Mouse (Mus musculus) right cerebral cortex, postnatal 14 days (tissue): ENCODE data around the gene Paf1.
A peak's percentile ranks its signal among the peaks of the same experiment; 100 is the strongest.
"Not testable (repeated sequence)": the region's sequence is repeated elsewhere in the genome, so short reads cannot be mapped to it uniquely, and the experiment has no call there.

Experiments used
- DNase-seq: peaks from one replicate; pipeline ENCODE4 v3.0.0; 2022

The Paf1 gene

DNA sequence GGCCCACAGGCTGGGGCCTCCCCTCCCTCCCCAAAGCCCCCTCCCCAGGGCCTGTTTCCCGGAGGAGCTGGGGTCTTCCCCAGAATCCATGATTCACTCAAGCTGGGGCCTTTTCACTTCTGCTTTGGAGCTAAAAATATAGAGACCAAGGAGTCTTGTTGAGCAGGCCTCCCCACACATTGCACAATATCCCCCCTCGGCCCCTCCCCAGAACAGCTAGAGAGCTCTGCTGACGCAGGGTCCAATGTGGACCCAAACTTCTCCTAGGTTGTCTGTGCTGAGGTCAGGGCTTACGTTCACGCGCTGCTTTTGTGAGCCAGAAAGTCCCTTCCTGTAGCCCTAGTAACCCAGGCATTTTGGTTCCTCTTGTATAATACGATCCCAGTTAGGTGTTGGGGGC is 6.7 kb upstream of the Paf1 start:
- no peak for DNase-seq

- DNase-seq = peak; percentile 90
These were observed 6.3 kb upstream of the Paf1 start for GRCm38 (mm10) chr7:28386462-28386861.

GRCm38 (mm10) chr7:28386877-28387276 is 5.9 kb upstream of the Paf1 start:
- DNase-seq = not testable (repeated sequence)

- not testable (repeated sequence) for DNase-seq
These were observed 5.4 kb upstream of the Paf1 start for GRCm38 (mm10) chr7:28387384-28387783.

DNA sequence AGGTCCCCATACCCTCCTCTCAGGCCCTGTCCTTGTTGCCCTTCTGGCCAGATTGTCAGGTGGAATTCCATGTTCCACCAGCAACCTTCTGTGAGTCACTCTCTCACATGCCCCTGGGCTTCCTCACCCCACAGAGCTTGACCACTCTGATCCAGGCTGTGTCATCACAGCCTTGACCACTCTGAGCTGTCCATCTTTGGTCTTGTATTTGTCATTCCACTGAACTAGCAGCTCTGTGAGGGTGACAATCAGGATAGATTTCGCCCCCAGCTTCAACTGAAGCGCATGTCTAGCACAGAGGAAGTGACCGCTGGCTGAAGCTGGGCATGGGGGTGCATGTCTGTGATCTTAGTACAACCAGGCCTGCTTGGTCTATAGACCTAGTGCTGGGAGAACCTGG is 2.4 kb upstream of the Paf1 start:
- DNase-seq = no peak

- DNase-seq = no peak
These were observed 661 bp downstream of the Paf1 start for GRCm38 (mm10) chr7:28393272-28393951.

DNA sequence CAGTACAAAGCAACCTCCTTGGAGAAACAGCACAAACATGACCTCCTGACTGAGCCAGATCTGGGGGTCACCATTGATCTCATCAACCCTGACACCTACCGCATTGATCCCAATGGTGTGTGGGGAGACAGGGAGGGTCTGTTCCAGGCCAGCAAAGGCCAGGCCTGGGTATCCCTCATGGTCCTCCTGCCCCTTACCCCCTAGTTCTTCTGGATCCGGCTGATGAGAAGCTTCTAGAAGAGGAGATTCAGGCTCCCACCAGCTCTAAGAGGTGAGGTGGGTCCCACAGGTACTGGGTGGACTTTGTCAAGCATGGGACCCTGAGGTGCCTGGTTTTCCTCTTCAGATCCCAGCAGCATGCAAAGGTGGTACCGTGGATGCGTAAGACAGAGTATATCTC is 2.7 kb downstream of the Paf1 start:
- no peak for DNase-seq

DNA sequence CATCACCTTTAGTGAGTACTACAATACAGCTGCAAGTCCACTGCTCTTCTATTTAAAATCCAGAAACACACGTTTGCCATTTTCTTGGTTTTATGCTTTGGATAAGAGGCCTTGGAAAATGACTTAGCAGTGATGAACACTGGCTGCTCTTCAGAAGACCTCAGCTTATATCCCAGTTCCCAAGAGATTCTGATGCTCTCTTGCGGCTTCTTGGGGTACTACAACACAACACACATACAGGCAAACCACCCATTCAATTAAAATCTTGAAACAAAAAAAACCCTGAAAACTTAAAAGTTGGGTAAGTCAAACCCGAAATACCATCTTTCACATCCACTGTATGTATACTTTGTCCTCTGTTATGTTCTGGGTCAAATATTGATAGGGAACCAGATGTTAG is 5.2 kb downstream of the Paf1 start:
- DNase-seq = no peak

DNA sequence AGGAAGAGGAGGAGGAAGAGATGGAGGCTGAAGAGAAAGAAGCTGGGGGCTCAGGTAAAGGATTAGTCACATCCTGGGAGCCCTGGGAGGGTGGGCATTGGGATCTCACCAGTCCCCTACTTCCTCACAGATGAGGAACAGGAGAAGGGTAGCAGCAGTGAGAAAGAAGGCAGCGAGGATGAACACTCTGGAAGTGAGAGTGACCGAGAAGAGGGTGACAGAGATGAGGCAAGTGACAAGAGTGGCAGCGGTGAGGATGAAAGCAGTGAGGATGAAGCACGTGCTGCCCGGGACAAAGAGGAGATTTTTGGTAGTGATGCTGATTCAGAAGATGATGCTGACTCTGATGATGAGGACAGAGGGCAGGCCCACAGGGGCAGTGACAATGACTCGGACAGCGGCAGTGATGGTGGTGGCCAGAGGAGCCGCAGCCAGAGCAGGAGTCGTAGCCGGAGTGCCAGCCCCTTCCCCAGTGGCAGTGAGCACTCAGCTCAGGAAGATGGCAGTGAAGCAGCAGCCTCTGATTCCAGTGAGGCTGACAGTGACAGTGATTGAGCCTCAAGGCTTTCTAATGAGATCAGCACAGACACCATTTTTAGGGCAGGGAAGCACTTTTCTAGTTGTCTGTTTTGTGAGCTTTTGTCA is 6.1 kb downstream of the Paf1 start:
- DNase-seq = no peak

DNA sequence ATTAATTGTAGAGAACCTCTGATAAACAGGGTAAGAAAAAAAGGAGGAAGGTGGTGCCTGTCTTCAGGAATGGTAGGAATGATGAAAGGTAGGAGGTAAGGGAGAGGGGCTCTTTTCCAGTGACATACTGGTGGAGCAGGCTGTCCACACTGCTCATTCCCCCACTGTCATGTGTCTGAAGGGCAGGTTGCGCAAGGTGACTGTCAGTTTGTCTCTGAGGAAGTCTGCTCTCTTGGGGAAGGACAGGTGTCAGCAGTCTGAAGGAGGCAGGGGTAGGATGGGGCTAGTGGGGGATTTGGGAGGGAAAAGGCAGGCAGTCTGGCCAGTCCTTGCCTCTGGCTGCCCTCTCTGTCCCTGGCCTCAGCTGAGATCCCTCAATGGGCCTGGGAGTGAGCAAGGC is 8.3 kb downstream of the Paf1 start:
- DNase-seq = no peak

- DNase-seq = no peak
These were observed 9.2 kb downstream of the Paf1 start for GRCm38 (mm10) chr7:28401942-28402341.

- no peak for DNase-seq
These were observed 18.2 kb downstream of the Paf1 start for GRCm38 (mm10) chr7:28410841-28411475.

- DNase-seq = no peak
These were observed 20.1 kb downstream of the Paf1 start for GRCm38 (mm10) chr7:28412826-28413225.

DNA sequence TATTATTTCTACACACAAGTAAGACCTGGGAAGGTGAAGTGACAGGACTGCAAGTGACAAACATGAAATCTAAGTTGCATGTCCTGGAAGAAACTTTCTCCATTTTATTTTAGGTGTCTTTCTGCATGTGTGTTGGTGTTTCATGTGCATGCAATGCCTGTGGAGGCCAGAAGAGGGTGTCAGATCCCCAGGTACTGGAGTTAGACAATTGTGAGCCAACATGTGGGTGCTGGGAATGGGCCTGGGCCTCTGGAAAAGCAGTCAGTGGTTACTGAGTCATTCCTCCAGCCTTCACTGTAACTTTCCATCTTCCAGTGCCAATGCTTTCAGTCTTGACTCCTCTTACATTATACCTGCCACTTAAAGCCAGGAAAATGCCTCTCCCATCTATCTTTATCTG is 24.6 kb downstream of the Paf1 start:
- DNase-seq = no peak

DNA sequence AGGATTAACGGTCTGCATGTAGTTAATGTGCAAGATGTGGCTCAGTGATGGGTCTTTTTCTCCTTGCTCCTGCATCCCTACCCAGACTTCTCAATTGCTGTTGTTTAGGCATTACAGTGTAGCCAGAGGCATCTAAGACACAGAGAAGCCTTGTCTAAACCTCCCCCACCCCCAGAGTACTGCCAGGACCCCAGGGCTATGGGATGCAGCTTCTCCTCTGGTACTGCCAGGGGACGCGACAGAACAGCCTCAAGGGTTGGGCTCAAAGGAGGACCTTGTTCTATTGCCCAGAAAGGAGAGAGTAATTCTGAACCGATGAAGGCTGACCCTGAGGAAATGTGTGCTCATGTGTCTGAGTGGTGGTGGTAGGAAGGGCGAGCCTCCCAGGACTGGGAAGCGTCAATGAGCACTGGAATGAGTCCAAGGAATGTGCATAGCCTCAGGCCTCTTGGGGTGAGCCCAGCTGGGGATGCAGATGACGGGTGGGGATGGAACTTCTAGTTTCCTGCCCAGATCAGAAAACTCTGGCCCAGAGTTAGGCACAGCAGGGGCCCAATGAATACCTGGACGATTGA is 25.4 kb downstream of the Paf1 start:
- no peak for DNase-seq

DNA sequence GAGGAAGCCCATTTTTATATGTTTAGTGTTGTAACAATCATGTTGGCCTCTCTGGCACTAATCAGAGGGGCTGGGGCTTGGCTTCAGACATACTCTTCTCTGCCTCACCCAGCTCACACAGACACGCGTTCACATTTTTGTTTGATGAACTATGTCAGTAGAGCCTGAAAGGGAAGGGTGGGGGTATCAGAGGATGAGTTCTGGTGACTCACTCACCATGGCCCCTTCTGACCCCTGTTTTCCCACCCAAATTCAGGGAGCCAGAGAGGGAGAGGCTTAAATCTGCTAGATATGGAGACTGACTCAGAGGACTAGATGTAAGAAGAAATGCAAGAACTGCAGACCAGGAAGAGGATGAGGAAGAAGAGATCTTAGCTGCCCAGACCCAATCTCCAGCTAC is 26.7 kb downstream of the Paf1 start:
- DNase-seq = no peak

DNA sequence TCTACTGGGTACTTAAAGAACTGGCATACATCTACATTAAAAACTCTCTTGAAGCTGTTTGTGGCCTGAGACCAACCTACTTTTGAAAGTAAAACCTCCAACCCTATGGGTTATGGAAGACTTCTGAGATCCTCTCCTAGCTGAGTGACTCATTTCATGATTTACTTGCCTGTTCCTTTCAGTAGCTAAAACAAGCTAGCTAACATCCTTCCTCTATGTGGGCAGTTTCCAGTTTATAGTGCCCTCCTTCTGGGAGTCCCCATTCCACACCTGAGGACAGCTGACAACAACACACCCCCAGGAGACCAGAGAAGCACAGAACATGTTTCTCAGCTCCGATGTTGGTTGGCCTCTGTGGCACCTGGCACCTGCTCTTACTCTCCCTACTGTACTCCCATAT is 30.3 kb downstream of the Paf1 start:
- no peak for DNase-seq

GRCm38 (mm10) chr7:28427738-28428137 is 35.0 kb downstream of the Paf1 start:
- DNase-seq = no peak

DNA sequence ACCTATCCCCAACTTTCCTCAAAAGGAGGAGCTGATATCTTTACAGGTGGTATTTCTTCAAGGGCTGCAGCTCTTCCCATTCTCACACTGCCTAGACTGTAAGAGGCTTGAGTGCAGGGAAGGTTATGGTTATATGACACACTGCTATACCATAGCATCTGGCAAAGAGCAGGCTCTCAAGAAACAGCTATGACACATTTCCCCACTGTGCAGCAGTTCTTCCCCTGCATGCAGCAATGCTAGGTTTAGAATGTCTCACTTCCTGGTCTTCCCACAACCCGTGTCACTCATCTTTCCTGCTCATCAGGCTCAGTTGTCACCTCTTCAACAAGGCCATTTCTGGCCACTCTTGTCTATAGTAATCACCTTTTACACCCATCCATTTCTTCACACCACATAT is 37.8 kb downstream of the Paf1 start:
- DNase-seq = no peak

- DNase-seq = no peak
These were observed 39.5 kb downstream of the Paf1 start for GRCm38 (mm10) chr7:28432252-28432651.

DNA sequence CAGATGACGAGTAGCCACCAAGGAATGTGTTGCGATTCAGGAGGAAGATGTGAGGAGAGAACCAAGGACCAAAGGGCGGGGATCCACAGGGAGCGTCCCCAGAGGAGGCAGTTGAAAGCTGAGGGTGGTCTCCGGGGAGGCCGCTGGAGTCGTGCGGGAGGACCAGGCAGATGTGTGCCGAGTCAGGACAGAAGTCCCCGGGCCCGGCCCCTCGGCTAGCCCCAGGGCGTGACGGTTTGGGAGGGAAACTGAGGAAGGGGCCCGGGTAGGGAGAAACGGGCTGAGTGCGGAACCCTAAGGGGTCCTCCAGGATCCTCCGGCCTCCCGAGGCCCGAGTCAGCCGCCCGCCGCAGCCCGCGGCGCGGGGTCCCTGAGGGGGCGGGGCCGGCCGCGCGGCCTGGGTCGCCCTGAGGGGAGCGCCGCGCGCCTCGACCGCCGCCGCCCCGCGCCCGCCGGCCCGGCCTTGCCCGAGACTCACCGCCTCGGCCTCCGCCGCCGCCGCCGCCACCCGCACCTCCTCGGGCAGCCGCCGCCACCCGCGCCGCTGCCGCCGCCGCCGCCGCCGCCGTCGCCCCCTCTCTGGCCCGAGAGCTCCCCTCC is 43.0 kb downstream of the Paf1 start:
- DNase-seq = peak; percentile 19

DNA sequence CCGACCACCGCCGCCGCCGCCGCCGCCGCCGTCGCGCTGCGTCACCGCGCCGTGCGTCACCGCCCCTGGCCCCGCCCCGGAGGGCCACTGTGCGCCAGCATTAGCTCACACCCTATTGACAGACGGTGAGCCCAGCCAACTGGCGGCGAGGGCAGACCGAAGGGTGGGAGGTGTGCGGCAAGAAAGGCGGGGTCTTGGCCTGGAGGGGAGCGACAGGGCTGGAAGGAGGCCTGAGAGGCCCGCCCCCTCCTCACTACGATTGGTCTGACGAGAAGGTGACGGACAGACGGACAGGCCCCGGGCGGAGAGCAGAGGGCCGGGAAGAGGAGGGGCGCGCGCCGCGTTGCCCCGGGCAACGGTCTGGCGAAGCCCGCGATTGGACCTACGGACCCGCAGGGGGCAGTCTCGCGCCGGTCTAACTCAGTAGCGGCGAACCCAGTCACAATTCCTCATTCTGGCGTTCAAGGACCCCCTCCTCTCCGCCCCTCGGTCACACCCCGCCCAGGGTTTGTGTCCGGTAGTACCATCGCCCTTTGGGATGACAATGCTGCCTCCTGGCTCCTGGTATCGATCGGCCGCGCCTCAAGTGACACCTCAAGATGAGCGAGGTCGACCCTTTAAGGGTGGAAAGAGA is 43.6 kb downstream of the Paf1 start:
- peak; percentile 100 for DNase-seq

- DNase-seq = peak; percentile 81
These were observed 44.3 kb downstream of the Paf1 start, which contains the start of gene Gmfg for GRCm38 (mm10) chr7:28436932-28437570. Gene Gmfg (plus strand): TSS chr7:28437447.
